Mouse (Mus musculus) central nervous system, embryonic 11.5 days (tissue): ENCODE data around the gene Zfp648. TPM values are rescaled to one million over a fixed set of nuclear protein-coding genes. Genes with fewer than 3 reads are reported as not detected.

Source experiments
- polyA plus RNA-seq: library from polyadenylated mRNA; depleted of rRNA; stranded (reverse); fragments of >200 nt; gene quantifications from 2 replicates; pipeline ENCODE4 v1.2.3, GENCODE M21; 2012; rRNA removed

Zfp648 gene
- 0.18 and 0.47 TPM in 2 replicates for polyA plus RNA-seq

GRCm38 (mm10) chr1:154200955-154201722 is at the start of gene Zfp648:
Gene Zfp648, plus strand, starts transcription at chr1:154201187.

